Mouse (Mus musculus): ENCODE measurements around the gene Tff3. TPM values are rescaled to one million over a fixed set of nuclear protein-coding genes. Genes with fewer than 3 reads are reported as not detected.

Tff3 gene
- polyA plus RNA-seq, 1 experiment from 2014 or later = 0.53 TPM

- Histone ChIP-seq H3K9ac (ENCODE audit: low read length) (no peak overlapping the region), H3K4me3 (ENCODE audit: low read depth, low read length) (no peak overlapping the region), H3K4me1 (ENCODE audit: control insufficient read depth, insufficient read depth, low read length) (no peaks in the 10 kb centered on the region), H3K27me3 (ENCODE audit: control insufficient read depth, insufficient read depth, low read length) (no peaks in the 10 kb centered on the region), H3K4me2 (ENCODE audit: low read depth) (no peak overlapping the region), H3K36me3 (ENCODE audit: control insufficient read depth, insufficient read depth, low read length) (no peaks in the 10 kb centered on the region), H3K9me3 (ENCODE audit: control insufficient read depth, low read length) (no peaks in the 10 kb centered on the region), H3K27ac (ENCODE audit: low read depth, low read length) (no peak overlapping the region)
- DNase-seq (ENCODE audit: low spot score) (no peak), ATAC-seq (ENCODE audit: insufficient read depth, low FRiP score, low TSS enrichment) (no peak)
- 79% methylated on average over 15 of the region's 15 CpGs for WGBS
Observed at GRCm38 (mm10) chr17:31133776-31134175, 4.3 kb upstream of the Tff3 start.

GRCm38 (mm10) chr17:31131269-31131821 is 1.9 kb upstream of the Tff3 start:
- 82% methylated on average over 10 of the region's 10 CpGs for WGBS
- Histone ChIP-seq H3K27me3 (ENCODE audit: control insufficient read depth, insufficient read depth, low read length) (no peaks in the 10 kb centered on the region), H3K4me2 (ENCODE audit: low read depth) (no peak overlapping the region), H3K9me3 (ENCODE audit: control insufficient read depth, low read length) (no peaks in the 10 kb centered on the region), H3K4me1 (ENCODE audit: control insufficient read depth, insufficient read depth, low read length) (no peaks in the 10 kb centered on the region), H3K9ac (ENCODE audit: low read length) (no peak overlapping the region), H3K4me3 (ENCODE audit: low read depth, low read length) (no peak overlapping the region), H3K36me3 (ENCODE audit: control insufficient read depth, insufficient read depth, low read length) (no peaks in the 10 kb centered on the region), H3K27ac (ENCODE audit: low read depth, low read length) (no peak overlapping the region)
- ATAC-seq (ENCODE audit: insufficient read depth, low FRiP score, low TSS enrichment) (no peak), DNase-seq (ENCODE audit: low spot score) (no peak)

- Histone ChIP-seq H3K27ac (ENCODE audit: low read depth, low read length) (no peak overlapping the region), H3K27me3 (ENCODE audit: control insufficient read depth, insufficient read depth, low read length) (no peaks in the 10 kb centered on the region), H3K4me1 (ENCODE audit: control insufficient read depth, insufficient read depth, low read length) (no peaks in the 10 kb centered on the region), H3K4me2 (ENCODE audit: low read depth) (no peak overlapping the region), H3K9ac (ENCODE audit: low read length) (no peak overlapping the region), H3K36me3 (ENCODE audit: control insufficient read depth, insufficient read depth, low read length) (no peaks in the 10 kb centered on the region), H3K9me3 (ENCODE audit: control insufficient read depth, low read length) (no peaks in the 10 kb centered on the region), H3K4me3 (ENCODE audit: low read depth, low read length) (no peak overlapping the region)
- 87% methylated on average over 9 of the region's 9 CpGs for WGBS
- no peak for ATAC-seq (ENCODE audit: insufficient read depth, low FRiP score, low TSS enrichment)
- DNase-seq (ENCODE audit: low spot score) = no peak
Observed at GRCm38 (mm10) chr17:31128708-31129318, 633 bp downstream of the Tff3 start.

GRCm38 (mm10) chr17:31125548-31126266 is 3.7 kb downstream of the Tff3 start:
- Histone ChIP-seq H3K9me3 (ENCODE audit: control insufficient read depth, low read length) (no peaks in the 10 kb centered on the region), H3K4me2 (ENCODE audit: low read depth) (no peak overlapping the region), H3K9ac (ENCODE audit: low read length) (no peak overlapping the region), H3K4me1 (ENCODE audit: control insufficient read depth, insufficient read depth, low read length) (no peaks in the 10 kb centered on the region), H3K36me3 (ENCODE audit: control insufficient read depth, insufficient read depth, low read length) (no peaks in the 10 kb centered on the region), H3K27me3 (ENCODE audit: control insufficient read depth, insufficient read depth, low read length) (no peaks in the 10 kb centered on the region), H3K27ac (ENCODE audit: low read depth, low read length) (no peak overlapping the region), H3K4me3 (ENCODE audit: low read depth, low read length) (no peak overlapping the region)
- 40% methylated on average over 9 of the region's 9 CpGs for WGBS
- DNase-seq (ENCODE audit: low spot score) = peak; percentile 37
- ATAC-seq (ENCODE audit: insufficient read depth, low FRiP score, low TSS enrichment) = no peak

- Histone ChIP-seq H3K27me3 (ENCODE audit: control insufficient read depth, insufficient read depth, low read length) (no peaks in the 10 kb centered on the region), H3K9ac (ENCODE audit: low read length) (no peak overlapping the region), H3K27ac (ENCODE audit: low read depth, low read length) (no peak overlapping the region), H3K4me1 (ENCODE audit: control insufficient read depth, insufficient read depth, low read length) (no peaks in the 10 kb centered on the region), H3K9me3 (ENCODE audit: control insufficient read depth, low read length) (no peaks in the 10 kb centered on the region), H3K4me3 (ENCODE audit: low read depth, low read length) (no peak overlapping the region), H3K4me2 (ENCODE audit: low read depth) (no peak overlapping the region), H3K36me3 (ENCODE audit: control insufficient read depth, insufficient read depth, low read length) (no peaks in the 10 kb centered on the region)
- DNase-seq (ENCODE audit: low spot score) = peak; percentile 76
- ATAC-seq (ENCODE audit: insufficient read depth, low FRiP score, low TSS enrichment) = no peak
- WGBS = 20% methylated on average over 8 of the region's 8 CpGs
Observed at GRCm38 (mm10) chr17:31121975-31122374, 7.5 kb downstream of the Tff3 start.

GRCm38 (mm10) chr17:31119429-31119828 is 10.0 kb downstream of the Tff3 start:
- Histone ChIP-seq H3K9ac (ENCODE audit: low read length) (no peak overlapping the region), H3K4me1 (ENCODE audit: control insufficient read depth, insufficient read depth, low read length) (no peaks in the 10 kb centered on the region), H3K27me3 (ENCODE audit: control insufficient read depth, insufficient read depth, low read length) (no peaks in the 10 kb centered on the region), H3K36me3 (ENCODE audit: control insufficient read depth, insufficient read depth, low read length) (no peaks in the 10 kb centered on the region), H3K4me2 (ENCODE audit: low read depth) (no peak overlapping the region), H3K27ac (ENCODE audit: low read depth, low read length) (no peak overlapping the region), H3K4me3 (ENCODE audit: low read depth, low read length) (no peak overlapping the region), H3K9me3 (ENCODE audit: control insufficient read depth, low read length) (no peaks in the 10 kb centered on the region)
- WGBS = 3% methylated on average over 7 of the region's 7 CpGs
- ATAC-seq (ENCODE audit: insufficient read depth, low FRiP score, low TSS enrichment) (peak; percentile 23; the same call in 1 of the 2 replicates), DNase-seq (ENCODE audit: low spot score) (peak; percentile 81)

DNA sequence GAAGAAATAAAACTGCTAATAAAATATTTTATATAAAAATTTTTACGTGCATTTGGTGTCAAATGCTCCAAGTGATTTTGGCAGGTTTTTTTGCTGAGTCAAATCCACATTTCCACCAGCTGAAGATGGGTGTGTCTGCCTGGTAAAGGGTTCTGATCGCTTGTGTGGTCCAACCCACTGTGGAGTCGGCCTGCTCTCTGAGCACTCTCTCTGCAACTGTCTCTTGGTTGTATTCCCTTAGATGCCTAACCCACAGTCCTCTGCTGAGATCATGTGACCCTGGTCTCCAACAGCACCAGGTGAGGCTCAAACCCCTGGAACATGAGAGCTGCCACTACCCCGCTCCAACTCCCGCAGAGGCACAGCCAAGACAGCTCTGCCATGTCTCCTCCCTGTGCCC is 11.5 kb downstream of the Tff3 start:
- Histone ChIP-seq H3K9me3 (ENCODE audit: control insufficient read depth, low read length) (no peaks in the 10 kb centered on the region), H3K9ac (ENCODE audit: low read length) (no peak overlapping the region), H3K4me1 (ENCODE audit: control insufficient read depth, insufficient read depth, low read length) (peaks cover 4% of the 10 kb centered on the region; the same call in 1 of the 2 replicates), H3K4me2 (ENCODE audit: low read depth) (no peak overlapping the region), H3K27ac (ENCODE audit: low read depth, low read length) (no peak overlapping the region), H3K4me3 (ENCODE audit: low read depth, low read length) (no peak overlapping the region), H3K27me3 (ENCODE audit: control insufficient read depth, insufficient read depth, low read length) (no peaks in the 10 kb centered on the region), H3K36me3 (ENCODE audit: control insufficient read depth, insufficient read depth, low read length) (no peaks in the 10 kb centered on the region)
- 85% methylated on average over 5 of the region's 5 CpGs for WGBS
- no peak for DNase-seq (ENCODE audit: low spot score)
- no peak for ATAC-seq (ENCODE audit: insufficient read depth, low FRiP score, low TSS enrichment)

GRCm38 (mm10) chr17:31116063-31116462 is 13.4 kb downstream of the Tff3 start:
- WGBS = 76% methylated on average over 6 of the region's 6 CpGs

More at GRCm38 (mm10) chr17:31116063-31116462, 13.4 kb downstream of the Tff3 start:
- DNase-seq (ENCODE audit: low spot score) (no peak), ATAC-seq (ENCODE audit: insufficient read depth, low FRiP score, low TSS enrichment) (no peak)
- Histone ChIP-seq H3K4me1 (ENCODE audit: control insufficient read depth, insufficient read depth, low read length) (peaks cover 4% of the 10 kb centered on the region; the same call in 1 of the 2 replicates), H3K36me3 (ENCODE audit: control insufficient read depth, insufficient read depth, low read length) (no peaks in the 10 kb centered on the region), H3K9me3 (ENCODE audit: control insufficient read depth, low read length) (no peaks in the 10 kb centered on the region), H3K4me2 (ENCODE audit: low read depth) (no peak overlapping the region), H3K4me3 (ENCODE audit: low read depth, low read length) (no peak overlapping the region), H3K27ac (ENCODE audit: low read depth, low read length) (no peak overlapping the region), H3K9ac (ENCODE audit: low read length) (no peak overlapping the region), H3K27me3 (ENCODE audit: control insufficient read depth, insufficient read depth, low read length) (no peaks in the 10 kb centered on the region)

All from neural tube, embryonic 11.5 days (tissue).